Mouse (Mus musculus) bone marrow macrophage, adult 2 months (primary cell): ENCODE data around the gene Cask.

Source experiments
- CTCF ChIP-seq: IDR thresholded peaks from 2 replicates; pipeline ENCODE4 v1.5.1; 2012; ENCODE audit warnings: low read depth, mild to moderate bottlenecking, low read length, moderate library complexity
- POLR2A ChIP-seq: IDR thresholded peaks from 2 replicates; pipeline ENCODE4 v1.6.1; 2012; ENCODE audit warnings: mild to moderate bottlenecking, low read depth, low read length, borderline replicate concordance

DNA sequence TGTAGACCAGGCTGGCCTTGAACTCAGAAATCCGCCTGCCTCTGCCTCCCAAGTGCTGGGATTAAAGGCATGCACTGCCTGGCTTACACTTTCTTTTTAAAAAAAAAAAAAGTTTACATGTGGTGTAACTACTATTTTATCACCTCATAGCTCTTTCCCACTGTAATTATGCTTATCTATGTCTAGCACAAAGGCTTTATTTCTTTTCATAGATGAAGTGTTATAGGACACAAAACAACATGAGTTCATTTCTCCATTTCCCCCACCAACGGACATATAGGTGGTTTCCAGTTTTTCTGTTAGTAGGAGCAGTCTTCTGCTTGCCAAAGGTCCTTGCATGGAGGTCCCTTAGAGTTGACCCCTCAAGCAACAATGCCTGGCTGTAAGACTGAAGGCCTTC, 199.3 kb downstream of the Cask start:
- TF ChIP-seq POLR2A (no peak), CTCF (no peak)
